ENCODE assay signal across 13 mouse cellular contexts in the genomic region with DNA sequence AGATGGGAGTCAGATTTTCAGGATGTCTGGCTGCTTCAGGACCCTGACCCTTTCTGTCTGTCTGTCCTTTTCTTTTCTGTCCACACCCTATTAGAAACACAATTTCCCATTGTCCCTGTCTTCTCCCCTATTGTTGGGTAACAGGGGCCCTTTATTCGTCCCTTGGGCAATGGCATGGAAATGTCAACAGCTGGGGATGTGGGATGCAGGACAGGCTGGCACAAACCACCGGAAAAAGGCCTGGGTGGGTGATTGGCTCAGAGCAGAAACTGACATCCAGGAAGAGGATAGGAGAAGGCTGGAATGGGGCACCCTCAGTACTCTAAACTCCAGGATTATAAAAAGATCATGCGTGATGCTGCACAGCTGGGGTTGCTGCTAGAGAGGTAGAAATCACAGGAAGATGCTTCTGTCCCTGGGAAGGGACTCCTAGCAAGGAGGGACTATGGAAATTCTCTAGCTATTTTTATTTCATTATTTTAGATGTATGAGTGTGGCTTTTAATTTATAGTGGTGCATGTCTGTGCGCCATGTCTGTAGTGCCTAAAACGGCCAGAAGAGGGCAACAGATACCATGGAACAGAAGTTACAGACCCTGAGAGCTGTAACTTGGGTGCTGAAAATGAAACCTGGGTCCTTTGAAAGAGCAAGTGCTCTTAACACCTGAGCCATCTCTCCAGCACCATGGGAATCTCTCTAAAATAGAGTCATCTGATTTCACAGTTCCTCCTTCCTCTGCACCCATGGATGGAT. TPM values are rescaled to one million over a fixed set of nuclear protein-coding genes. Genes with fewer than 3 reads are reported as not detected.
DNase-seq lines count a peak whose midpoint lies in the region; ATAC-seq and TF ChIP-seq lines count a peak whose summit lies in the region.
"Had no signal": no experiment of that assay in that cellular context is flagged by ENCODE, and none has a peak within 500 bp of the region (broad histone marks: within the 10 kb centered on the region; RNA-seq: fewer than 3 reads in every experiment).

A gene (minus strand): TSS at position 150 of the 753 bp plus-strand sequence.

- peak within 1 kb of the TSS; percentile 25; the same call in 1 of the 2 replicates for H3K27ac ChIP-seq in left cerebral cortex, adult 2 months
- no peak within 1 kb of the TSS for H3K27ac ChIP-seq in MEL (ENCODE audit: control insufficient read depth, low read depth, low read length)
- H3K27ac ChIP-seq in lung, postnatal 0 days (ENCODE audit: low read length): no peak within 1 kb of the TSS
- H3K27ac ChIP-seq: forebrain, embryonic 13.5 days had no signal

- peaks cover 0 to 2% of the 10 kb centered on the region in 2 experiments; a peak in 3 of 4 replicates for H3K27me3 ChIP-seq in MEL (ENCODE audit: control insufficient read depth in 1 of 2, insufficient read depth in 2 of 2, low read length in 2 of 2)
- peaks cover 31% of the 10 kb centered on the region for H3K27me3 ChIP-seq in lung, postnatal 0 days (replicated peaks; ENCODE audit: insufficient read depth, low read length)

- peak; percentile 87 for TF ChIP-seq RAD21 in MEL (IDR thresholded peaks at IDR 0.05; ENCODE audit: low read depth, low read length)

- no peaks in the 10 kb centered on the region for H3K9me3 ChIP-seq in MEL (replicated peaks; ENCODE audit: insufficient read depth, low read length)
- no peaks in the 10 kb centered on the region for H3K9me3 ChIP-seq in lung, postnatal 0 days (ENCODE audit: low read length)

- no peak within 1 kb of the TSS for H3K9ac ChIP-seq in MEL (ENCODE audit: control insufficient read depth, low read depth, low read length, poor library complexity, severe bottlenecking)
- H3K9ac ChIP-seq in lung, postnatal 0 days (replicated peaks; ENCODE audit: low read depth): no peak within 1 kb of the TSS
- H3K9ac ChIP-seq: forebrain, embryonic 13.5 days had no signal

- WGBS in lung, postnatal 0 days: 52% methylated on average over 5 of the region's 5 CpGs

- no peak within 1 kb of the TSS for H3K4me3 ChIP-seq in left cerebral cortex, adult 2 months
- no peak within 1 kb of the TSS for H3K4me3 ChIP-seq in MEL (ENCODE audit: control insufficient read depth in 1 of 2, insufficient read depth in 1 of 2, low read depth in 2 of 2, low read length in 2 of 2)
- H3K4me3 ChIP-seq in lung, postnatal 0 days (ENCODE audit: low read depth, low read length): no peak within 1 kb of the TSS
- H3K4me3 ChIP-seq: forebrain, embryonic 13.5 days had no signal

- TF ChIP-seq POLR2A in MEL (IDR thresholded peaks at IDR 0.05; ENCODE audit: control insufficient read depth in 1 of 2, insufficient read depth in 1 of 2, low read depth in 1 of 2, low read length in 2 of 2, poor library complexity in 1 of 2): no peak

- no peak for ATAC-seq in lung, postnatal 0 days
- ATAC-seq: forebrain, embryonic 13.5 days had no signal

- peak; percentile 53 for TF ChIP-seq CTCF in left cerebral cortex, adult 2 months (IDR thresholded peaks at IDR 0.05)
- peak; percentile 71 to 86 (median 81) for TF ChIP-seq CTCF in MEL (IDR thresholded peaks at IDR 0.05 in 2 of 3, conservative IDR thresholded peaks at IDR 0.05 in 1 of 3; ENCODE audit: control insufficient read depth in 1 of 3, insufficient read depth in 1 of 3, low read depth in 2 of 3, low read length in 3 of 3, poor library complexity in 1 of 3, severe bottlenecking in 1 of 3)
- TF ChIP-seq CTCF in lung, postnatal 0 days (IDR thresholded peaks at IDR 0.05): peak; percentile 71

- no peaks in the 10 kb centered on the region for H3K79me2 ChIP-seq in MEL (ENCODE audit: control insufficient read depth, insufficient read depth, low read length, poor library complexity)

- intact Hi-C loops in left cerebral cortex, adult 2 months (cut with DNase I): no loop called here
- intact Hi-C loops in left cerebral cortex, postnatal 14 days (cut with DNase I): no loop called here

- TF ChIP-seq EP300 in MEL (IDR thresholded peaks at IDR 0.05; ENCODE audit: low read depth in 1 of 2, low read length in 2 of 2): no peak
- TF ChIP-seq EP300 in lung, postnatal 0 days (IDR thresholded peaks at IDR 0.05): no peak

- no peaks in the 10 kb centered on the region for H3K4me1 ChIP-seq in MEL (ENCODE audit: control insufficient read depth in 1 of 2, insufficient read depth in 2 of 2, low read length in 2 of 2)
- peaks cover 16% of the 10 kb centered on the region for H3K4me1 ChIP-seq in lung, postnatal 0 days (ENCODE audit: insufficient read depth, low read depth, low read length)

- H3K36me3 ChIP-seq in MEL (ENCODE audit: control insufficient read depth in 1 of 2, insufficient read depth in 2 of 2, low read length in 2 of 2): no peaks in the 10 kb centered on the region
- no peaks in the 10 kb centered on the region for H3K36me3 ChIP-seq in lung, postnatal 0 days (ENCODE audit: insufficient read depth, low read length)

- DNase-seq in embryo, embryonic 10 days (ENCODE audit: low spot score): peak; percentile 29
- DNase-seq in embryo, embryonic 9.5 days (ENCODE audit: extremely low spot score): no peak
- no peak for DNase-seq in left cerebral cortex, adult 2 months (ENCODE audit: extremely low spot score in 1 of 2, low spot score in 2 of 2)
- no peak for DNase-seq in left cerebral cortex, postnatal 14 days (ENCODE audit: low spot score in 2 of 2)
- DNase-seq in MEL (ENCODE audit: low read depth, low spot score): peak; percentile 68
- DNase-seq in lung, postnatal 0 days (ENCODE audit: low spot score): no peak
- no peak for DNase-seq in gastrocnemius, adult 8-10 months (ENCODE audit: low spot score in 2 of 2)
- no peak for DNase-seq in embryo, embryonic 10.5 days (ENCODE audit: low spot score)
- DNase-seq: cerebellum, adult 9-10 months had no signal

- H3K4me2 ChIP-seq in lung, postnatal 0 days (replicated peaks; ENCODE audit: low read depth, low read length): no peak within 1 kb of the TSS
- H3K4me2 ChIP-seq: forebrain, embryonic 13.5 days had no signal

TF ChIP-seq in MEL, 35 proteins besides CTCF, POLR2A, EP300 and RAD21:
- TF ChIP-seq GATA1 (IDR thresholded peaks at IDR 0.05; ENCODE audit: low read depth, low read length) (no peak), CHD1 (IDR thresholded peaks at IDR 0.05; ENCODE audit: low read depth, low read length) (no peak), ZC3H11A (IDR thresholded peaks at IDR 0.05; ENCODE audit: low read depth, low read length) (peak; percentile 81), SMC3 (IDR thresholded peaks at IDR 0.05; ENCODE audit: low read depth, low read length) (peak; percentile 86), POLR2AphosphoS2 (IDR thresholded peaks at IDR 0.05; ENCODE audit: low read length) (no peak), BHLHE40 (IDR thresholded peaks at IDR 0.05; ENCODE audit: borderline replicate concordance, low read depth, low read length) (0 out of 2 replicates have a peak, but pooled peaks have one; percentile 22), HCFC1 (IDR thresholded peaks at IDR 0.05; ENCODE audit: low read depth, low read length) (0 out of 2 replicates have a peak, but pooled peaks have one; percentile 26)

RNA-seq across cellular contexts. Expression of the gene that starts here (rescaled TPM):
- total RNA-seq in left cerebral cortex, adult 2 months (2021): 10 to 100 TPM; 11.3 to 13.5 TPM
- total RNA-seq in left cerebral cortex, postnatal 14 days (2021): 1 to 10 TPM; 1.3 TPM
- total RNA-seq in MEL (2012; rRNA removed): not detected in 2 replicates
- not detected for polyA plus RNA-seq in MEL (2012; ENCODE audit: insufficient read depth in 1 of 2, insufficient read length in 2 of 2, low read depth in 1 of 2, low replicate concordance in 2 of 2, missing spikeins in 1 of 2)
- polyA plus RNA-seq in lung, postnatal 0 days (2015; fragmentation: Nextera tagmentation; extraction: Ambion mirVana): not detected in 2 replicates
- total RNA-seq in gastrocnemius, adult 8-10 months (2022): under 1 TPM in 1 of 4 experiments, not detected in 3; 0.11 TPM
- total RNA-seq: ES-E14; heart, postnatal 36 days; neutrophil, adult 5-6 weeks had no signal

Comparison
In these comparisons a context has a peak if more than half of its experiments do, and no peak if none do; other contexts are left out.
1. RNA of the gene that starts here (total RNA-seq): 11.3 to 13.5 TPM in left cerebral cortex, adult 2 months; 1.3 TPM in left cerebral cortex, postnatal 14 days, not detected in MEL and 0.11 TPM in gastrocnemius, adult 8-10 months; every median in the first group is over 4 times any median in the second.
2. Peak in DNase-seq in MEL; RNA of the gene not detected or under 1 TPM.
3. Peak in every context shown above with its lines, with median percentiles within 50 percentile points of each other: CTCF ChIP-seq.